Mouse (Mus musculus) frontal cortex, postnatal 10 days (tissue): ENCODE measurements around the gene Snapc3.
"Not testable (repeated sequence)": the region's sequence is repeated elsewhere in the genome, so short reads cannot be mapped to it uniquely, and the experiment has no call there.

Experiments
- DNase-seq, 2 experiments: peaks; one replicate each; pipeline ENCODE4 v3.0.0; 2022; ENCODE audit warnings: low spot score in 2 of 2, mixed read lengths in 1 of 2

Snapc3 gene

DNA sequence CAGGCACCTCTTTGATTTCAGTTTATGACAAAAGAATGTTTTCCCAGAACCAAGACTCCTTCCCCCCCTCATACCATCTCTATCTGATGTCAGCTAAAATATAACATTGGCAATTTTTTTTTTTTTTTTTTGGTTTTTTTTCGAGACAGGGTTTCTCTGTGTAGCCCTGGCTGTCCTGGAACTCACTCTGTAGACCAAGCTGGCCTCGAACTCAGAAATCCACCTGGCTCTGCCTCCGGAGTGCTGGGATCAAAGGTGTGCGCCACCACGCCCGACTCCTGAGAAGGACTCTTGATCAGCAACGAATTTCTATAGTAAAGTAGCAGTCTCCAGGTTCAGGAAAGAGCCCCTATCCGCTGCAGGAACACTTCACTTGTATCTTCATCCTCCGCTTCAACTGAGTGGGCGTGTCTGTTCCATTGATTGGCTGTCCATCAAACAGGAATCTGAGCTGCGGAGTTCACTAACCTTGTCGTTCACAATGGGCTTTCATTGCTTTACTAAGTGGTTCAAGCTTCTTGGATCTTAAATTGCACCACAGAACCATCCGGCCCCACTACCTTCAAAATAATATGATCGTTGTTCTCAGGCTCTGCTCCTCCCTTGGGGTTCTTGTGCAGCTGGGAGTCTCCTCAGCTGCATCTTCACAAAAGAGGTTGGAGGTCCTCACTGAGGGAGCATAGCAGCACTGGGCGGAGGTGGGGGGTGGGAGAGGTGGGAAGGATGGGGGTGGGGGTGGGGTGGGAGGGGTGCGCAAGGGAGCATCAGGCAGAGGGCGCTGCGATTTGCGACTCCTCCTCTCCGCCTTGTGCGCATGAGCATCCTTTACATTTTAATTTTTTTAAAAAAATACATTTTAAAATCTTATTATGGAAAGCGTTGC lies 82.9 kb downstream of the Snapc3 start:
- peak in 1 of 2 experiments; percentile 13 for DNase-seq

DNA sequence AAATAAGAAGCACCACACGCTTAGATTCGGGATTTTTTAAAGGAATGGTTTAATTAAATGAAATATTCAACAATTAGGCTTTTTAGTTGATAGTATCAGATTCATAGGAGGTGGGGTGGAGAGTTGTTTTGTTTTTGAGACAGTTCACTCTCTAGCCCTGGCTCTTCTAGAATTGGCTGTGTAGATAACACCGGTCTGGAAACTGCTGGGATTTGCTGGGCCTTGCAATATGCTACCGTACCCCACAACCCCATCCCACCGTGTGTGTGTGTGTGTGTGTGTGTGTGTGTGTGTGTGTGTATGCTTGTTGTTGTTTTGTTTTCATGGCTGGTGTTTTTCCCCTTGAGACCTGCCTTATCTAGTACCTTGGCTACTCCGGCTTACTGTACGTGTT lies 83.5 kb downstream of the Snapc3 start:
- no peak for DNase-seq

DNA sequence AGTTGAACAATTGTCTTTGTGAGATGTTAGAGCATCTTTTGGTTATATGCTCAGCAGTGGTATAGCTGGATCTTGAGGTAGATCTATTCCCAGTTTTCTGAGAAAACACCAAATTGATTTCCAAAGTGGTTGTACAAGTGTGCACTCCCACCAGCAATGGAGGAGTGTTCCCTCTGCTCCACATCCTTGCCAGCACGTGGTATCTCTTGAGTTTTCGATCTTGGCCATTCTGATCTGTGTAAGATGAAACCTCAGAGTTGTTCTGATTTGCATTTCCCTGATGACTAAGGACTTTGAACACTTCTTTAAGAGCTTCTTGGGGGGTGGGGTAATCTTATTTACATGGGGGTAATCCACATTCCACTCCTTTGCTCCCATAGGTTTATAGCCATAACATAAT lies 92.1 kb downstream of the Snapc3 start:
- DNase-seq, result no peak

DNA sequence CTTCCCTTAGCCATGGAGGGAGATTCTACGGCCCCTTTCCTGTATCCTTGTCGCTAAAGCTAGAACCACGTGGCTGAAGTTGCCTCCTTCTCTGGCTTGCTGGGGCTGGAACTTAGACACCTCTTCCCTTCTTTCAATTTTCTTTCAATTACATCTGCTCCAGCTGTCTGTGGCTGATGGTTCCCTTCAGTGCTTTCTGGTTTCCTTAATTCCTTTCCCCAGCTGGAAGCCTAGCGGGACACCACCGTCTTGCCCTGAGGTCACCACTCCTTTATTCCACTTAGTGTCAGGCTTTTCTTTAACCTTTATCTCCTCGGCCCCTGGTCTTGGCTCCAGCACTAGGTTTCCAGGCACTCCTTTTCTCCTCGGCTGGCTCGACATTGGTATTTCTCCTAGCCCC lies 93.6 kb downstream of the Snapc3 start:
- DNase-seq, result no peak

DNA sequence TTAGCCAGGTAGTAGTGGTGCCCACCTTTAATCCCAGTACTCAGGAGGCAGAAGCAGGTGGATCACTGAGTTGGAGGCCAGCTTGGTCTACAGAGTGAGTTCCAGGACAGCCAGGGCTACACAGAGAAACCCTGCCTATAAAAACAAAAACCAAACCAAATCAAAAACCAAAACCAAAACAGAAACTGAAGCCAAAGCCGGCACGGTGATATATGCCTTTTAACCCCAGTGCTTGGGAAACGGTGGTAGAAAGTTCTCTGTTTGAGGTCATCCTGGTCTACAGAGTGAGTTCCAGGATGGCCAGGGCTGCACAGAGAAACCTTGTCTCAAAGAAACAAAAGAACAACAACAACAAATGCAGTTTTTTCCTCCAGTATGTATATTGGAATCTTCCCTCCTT lies 94.7 kb downstream of the Snapc3 start:
- no peak for DNase-seq

DNA sequence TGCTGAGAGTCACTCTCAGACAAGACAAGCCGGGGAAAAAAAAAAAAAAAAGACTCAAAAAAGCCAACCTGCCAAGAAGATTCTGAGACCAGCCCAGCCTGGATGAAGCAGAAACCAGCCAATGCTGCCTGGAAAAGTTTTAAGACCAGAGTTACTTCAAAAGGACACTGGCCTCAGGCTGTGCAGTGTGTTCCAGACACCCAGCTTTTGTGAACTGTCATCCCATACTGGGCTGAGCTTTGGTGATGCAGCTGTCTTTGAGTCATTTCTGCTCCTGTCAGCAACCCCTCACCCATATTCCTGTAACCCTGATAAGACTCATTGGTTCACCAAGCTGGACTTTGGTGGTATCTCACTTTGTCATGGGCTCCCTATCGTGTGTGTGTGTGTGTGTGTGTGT lies 95.1 kb downstream of the Snapc3 start:
- no peak for DNase-seq

DNA sequence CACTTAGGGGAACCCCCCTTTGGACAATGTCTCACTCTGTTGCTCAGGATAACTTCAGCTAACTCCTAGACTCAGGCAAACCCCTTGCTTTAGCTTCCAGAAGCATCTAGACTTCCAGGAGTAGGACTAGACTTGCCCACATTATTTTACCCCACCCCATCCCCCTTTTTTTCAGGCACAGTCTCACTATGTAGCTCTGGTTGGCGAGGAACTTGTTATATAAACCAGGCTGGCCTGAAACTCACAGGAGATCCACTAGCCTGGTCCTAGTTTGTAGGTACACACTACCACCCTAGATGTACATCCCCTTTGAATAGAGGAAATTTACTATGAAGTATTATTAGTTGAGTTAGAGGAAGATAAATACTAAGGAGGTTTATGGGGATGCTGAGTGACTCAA lies 96.7 kb downstream of the Snapc3 start:
- no peak for DNase-seq

DNA sequence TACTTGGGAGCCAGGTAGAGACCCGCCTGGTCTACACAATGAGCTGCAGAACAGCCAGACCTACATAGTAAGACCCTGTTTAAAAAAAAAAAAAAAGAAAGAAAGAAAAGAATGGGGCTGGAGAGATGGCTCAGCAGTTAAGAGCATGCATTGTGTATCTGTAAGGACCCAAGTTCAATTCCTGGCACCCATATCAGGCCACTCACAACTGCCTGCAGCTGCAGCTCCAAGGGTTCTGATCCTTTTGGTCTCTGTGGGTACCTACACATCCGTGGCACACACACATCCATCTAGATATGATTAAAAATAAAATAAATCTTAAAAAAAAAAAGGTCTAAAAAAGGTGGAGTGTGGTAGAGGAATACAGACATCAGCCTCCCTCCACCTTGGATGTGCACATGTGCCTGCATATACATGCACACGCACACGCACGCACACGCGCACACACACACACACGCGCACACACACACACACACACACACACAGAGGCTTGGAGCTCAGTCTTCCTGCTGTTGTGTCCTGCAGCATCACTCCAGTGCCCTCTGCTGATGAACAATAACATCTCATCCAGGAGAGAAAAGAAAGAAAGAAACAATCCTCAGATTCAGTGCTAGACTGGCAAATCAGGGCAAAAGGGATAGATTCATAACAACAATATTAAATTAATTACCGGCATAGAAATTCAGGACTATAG lies 97.6 kb downstream of the Snapc3 start:
- no peak for DNase-seq

DNA sequence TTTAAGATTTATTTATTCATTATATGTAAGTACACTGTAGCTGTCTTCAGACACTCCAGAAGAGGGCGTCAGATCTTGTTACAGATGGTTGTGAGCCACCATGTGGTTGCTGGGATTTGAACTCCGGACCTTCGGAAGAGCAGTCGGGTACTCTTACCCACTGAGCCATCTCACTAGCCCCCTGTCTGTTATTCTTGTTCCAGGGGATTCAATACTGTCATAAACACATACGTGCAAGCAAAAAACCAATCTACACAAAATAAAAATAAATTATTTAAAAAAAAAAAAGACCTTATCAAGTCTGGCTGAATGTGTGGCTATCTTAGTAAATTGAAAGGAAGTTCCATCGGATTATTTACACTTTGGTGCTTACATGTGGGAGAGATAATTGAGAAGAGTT lies 98.6 kb downstream of the Snapc3 start:
- DNase-seq, result not testable (repeated sequence)
